Mouse (Mus musculus) megakaryocyte progenitor cell, adult 5-6 weeks (primary cell): Measurements from ENCODE around the gene Tmem219. TPM values are rescaled to one million over a fixed set of nuclear protein-coding genes. Genes with fewer than 3 reads are reported as not detected.

Experiments used
- ATAC-seq: replicated peaks from 2 replicates; pipeline ENCODE4 v1.8.0; 2016; ENCODE audit warnings: mild to moderate bottlenecking, moderate TSS enrichment, inconsistent platforms; ENCODE audit not compliant: poor library complexity
- total RNA-seq, 2 experiments: library from RNA; stranded (forward) in 1 of 2; stranded (reverse) in 1 of 2; fragments of 157-497, 149-512 nt in 1 of 2; fragments of 200-1000 nt in 1 of 2; gene quantifications; 2 replicates each; pipeline versions ENCODE4 v1.2.3 to v1.2.4; 2015 to 2017

Gene Tmem219
- total RNA-seq (2015): 19.1 and 28.8 TPM in 2 replicates
- 19.8 and 36.4 TPM in 2 replicates for total RNA-seq (2017)

DNA sequence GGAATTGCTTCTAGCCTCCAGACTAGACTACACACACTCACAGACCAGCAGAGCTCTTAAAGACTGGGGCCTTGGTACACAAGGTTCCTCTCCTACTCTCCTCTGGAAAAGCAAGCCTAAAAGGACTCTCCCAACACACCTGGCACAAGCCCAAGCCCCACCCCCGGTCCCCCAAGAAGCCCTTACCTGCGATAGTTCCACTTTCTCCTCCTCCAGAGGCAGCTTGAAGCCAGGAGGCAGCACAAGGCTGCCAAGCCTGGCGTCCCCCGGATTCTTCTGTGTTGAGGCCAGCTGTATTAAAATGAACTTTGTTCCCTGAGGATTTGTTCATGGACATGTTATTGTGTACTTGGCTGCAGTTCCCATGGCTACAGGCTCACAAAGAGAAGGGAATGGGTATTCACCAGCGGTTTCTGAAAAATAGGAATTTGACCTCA is at the start of gene Tmem219:
TSS of gene Tmem219 (minus strand) at position 294 of the 437 bp plus-strand sequence.
- ATAC-seq: no peak

DNA sequence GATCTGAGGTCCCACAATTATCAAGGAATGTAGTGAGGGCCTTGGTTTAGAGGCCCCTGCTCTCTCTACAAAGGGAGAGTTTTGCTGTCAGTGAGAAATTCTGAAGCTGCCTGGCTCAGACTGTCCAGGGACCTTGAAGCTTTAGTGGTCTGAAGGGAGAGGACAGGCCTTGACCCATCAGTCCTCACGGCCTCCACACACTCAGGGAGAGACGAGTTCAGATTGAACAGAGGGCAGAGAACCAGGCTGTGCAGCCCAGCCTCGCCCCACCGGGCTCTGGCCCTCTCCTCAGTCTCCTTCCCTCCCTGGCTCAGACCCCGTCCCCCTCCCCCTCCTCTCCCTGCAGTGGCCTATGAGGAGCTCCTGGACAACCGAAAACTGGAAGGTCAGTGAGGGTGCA is 44.6 kb upstream of the Tmem219 start:
- ATAC-seq: no peak

DNA sequence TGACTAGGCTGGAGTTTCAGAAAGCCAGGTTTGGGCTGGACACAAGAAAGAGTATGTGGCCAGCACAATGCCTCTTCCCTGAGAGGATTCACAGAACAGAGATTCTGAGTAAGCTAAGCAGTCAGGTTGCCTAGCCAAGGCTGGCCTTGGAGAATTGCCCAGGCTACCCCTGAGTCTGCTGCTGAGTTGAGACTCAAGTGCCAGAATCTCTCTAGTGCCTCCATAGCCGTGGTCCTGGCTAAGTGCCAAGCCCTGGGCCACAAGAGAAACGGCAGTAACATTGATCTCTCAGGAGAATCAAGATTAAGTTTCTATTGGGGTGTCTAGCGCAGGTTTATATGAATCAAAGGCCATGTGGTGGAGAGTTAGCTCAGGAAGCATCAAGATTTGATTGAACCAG is 42.9 kb upstream of the Tmem219 start:
- ATAC-seq: no peak

DNA sequence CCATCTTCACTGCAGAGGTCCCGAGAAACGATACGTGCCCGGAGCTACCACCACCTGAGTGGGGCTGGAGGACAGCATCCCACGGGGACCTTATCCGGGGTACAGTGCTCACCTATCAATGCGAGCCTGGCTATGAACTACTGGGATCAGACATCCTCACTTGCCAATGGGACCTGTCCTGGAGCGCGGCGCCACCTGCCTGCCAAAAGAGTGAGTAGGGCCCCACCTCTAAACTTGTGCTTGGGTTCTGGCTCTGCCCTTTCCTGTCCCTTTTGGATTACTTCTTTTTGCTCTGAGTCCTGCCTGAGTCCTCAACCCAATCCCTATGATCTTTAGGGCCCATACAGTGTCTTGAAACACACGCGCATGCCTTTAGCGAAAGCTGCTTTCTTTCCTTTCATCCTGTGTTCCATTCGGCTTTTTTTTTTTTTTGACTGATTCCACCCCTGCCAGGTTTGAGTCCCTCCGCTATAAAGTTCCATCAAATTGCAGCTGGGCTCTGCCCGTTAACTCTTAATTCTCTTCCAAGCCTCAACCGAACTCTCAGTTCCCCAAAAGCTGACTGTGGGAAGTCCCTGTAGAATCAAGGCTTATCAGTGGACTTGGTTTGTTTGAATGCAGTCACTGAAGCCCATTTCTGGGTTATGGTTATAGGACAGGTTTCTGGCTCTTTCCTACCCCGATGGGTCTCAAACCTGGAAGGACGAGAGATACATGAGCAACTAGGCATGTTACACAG is 41.0 kb upstream of the Tmem219 start:
- ATAC-seq: peak; percentile 68; the same call in 1 of the 2 replicates

DNA sequence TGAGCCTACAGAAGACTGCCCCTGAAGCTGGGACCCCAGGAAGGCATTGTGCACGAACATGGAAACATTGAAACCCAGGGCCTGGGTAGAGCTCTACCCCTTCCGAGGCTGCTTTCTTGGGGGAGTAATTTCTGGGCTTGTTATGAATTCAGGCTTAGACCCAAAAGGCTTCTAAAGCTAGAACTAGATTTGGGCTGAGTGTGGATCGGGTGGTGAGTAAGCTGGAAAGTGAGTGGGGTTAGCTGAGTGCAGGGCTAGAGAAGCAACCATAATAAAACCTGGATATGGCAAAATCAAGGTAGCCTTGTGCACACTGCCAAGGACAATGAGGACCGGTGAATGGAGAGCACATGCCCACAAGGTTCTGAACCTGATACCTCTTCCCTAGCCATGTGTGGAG is 39.2 kb upstream of the Tmem219 start:
- no peak for ATAC-seq

DNA sequence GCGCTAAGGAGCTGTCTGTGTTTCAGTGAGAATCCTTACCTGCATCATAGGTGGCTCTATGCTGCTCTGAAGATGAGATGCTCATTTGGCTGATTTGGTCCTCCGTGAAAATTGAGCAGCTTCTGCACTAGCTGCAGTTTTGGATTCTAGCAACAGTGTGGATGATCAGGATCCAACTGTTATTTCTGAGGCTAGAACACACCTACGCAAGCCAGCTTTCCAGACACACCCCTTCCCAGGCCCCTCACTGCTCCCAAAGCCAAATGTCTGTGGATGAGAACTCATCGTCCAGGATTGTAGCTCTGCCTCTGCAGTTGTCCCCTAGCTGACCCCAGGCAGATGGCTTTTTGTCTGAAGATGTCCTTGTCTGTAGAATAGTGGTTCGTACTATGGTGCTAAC is 38.4 kb upstream of the Tmem219 start:
- ATAC-seq: no peak

DNA sequence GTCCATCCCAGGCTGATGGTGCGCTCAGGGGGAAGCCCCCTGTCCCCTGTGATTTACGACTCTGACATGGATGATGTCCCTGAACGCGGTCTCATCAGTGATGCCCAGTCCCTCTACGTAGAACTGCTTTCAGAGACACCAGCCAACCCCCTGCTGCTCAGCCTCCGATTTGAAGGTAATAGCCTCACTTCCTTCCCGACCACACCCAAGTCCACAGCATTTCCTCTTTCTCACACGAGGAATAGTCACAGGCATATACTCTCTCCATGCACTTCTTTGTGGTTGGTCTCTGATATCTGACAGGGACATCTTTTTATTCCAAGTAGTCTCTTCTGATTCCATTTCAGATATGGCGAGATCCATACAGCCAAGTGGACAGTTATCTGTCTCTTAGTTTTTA is 37.1 kb upstream of the Tmem219 start:
- no peak for ATAC-seq

DNA sequence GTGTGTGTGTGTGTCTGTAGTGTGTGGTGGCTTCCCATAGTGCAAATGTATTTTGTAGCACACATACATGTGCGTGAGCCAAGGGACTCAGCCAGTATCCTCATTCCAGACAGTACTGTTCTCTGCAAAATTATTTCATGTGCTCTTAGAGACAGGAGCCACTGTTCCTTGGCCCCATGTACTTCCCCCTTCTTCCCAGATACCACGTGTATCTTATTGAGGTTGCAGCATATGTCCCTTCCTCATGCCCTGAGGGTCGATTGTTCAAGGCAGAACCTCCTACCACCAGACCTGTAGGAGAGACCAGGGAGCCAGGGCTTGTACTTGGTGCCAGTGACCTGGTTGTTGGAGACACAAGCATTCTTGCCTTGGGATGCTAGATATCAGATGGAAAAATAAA is 32.4 kb upstream of the Tmem219 start:
- peak; percentile 59 for ATAC-seq

DNA sequence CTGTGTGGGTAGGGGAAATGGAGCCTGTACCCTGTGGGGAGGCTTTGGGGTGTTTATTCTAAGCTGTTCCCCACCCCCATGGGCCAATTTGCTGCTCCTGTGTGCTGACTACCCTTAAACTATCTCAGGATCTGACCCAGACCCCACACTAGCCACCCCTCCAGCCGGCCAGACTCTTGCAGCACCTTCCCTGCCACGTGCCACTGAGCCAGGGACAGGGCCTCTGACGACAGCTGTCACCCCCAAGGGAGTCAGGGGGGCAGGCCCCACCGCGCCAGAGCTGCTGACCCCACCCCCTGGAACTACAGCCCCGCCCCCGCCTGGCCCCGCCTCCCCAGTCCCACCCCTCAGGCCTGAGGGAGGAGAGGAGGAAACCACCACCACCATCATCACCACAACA is 29.9 kb upstream of the Tmem219 start:
- no peak for ATAC-seq

DNA sequence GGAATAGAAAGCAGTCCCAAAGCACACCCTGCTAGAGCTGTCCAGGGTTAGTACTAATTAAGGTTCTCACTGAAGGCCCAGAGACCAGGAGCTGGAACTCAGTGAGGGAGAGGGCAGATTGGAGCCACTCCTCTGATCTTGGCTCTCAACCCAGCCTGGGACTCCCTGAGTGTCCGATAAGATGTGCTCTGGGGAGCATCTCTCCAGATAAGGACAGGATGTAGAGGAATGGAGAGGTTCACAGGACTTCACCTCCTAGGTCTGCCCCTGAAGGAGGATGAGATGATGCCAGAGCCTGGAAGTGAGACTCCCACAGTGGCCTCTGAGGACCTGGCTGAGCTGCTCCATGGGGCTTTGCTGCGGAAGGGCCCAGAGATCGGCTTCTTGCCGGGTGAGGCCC is 29.0 kb upstream of the Tmem219 start:
- ATAC-seq: no peak

DNA sequence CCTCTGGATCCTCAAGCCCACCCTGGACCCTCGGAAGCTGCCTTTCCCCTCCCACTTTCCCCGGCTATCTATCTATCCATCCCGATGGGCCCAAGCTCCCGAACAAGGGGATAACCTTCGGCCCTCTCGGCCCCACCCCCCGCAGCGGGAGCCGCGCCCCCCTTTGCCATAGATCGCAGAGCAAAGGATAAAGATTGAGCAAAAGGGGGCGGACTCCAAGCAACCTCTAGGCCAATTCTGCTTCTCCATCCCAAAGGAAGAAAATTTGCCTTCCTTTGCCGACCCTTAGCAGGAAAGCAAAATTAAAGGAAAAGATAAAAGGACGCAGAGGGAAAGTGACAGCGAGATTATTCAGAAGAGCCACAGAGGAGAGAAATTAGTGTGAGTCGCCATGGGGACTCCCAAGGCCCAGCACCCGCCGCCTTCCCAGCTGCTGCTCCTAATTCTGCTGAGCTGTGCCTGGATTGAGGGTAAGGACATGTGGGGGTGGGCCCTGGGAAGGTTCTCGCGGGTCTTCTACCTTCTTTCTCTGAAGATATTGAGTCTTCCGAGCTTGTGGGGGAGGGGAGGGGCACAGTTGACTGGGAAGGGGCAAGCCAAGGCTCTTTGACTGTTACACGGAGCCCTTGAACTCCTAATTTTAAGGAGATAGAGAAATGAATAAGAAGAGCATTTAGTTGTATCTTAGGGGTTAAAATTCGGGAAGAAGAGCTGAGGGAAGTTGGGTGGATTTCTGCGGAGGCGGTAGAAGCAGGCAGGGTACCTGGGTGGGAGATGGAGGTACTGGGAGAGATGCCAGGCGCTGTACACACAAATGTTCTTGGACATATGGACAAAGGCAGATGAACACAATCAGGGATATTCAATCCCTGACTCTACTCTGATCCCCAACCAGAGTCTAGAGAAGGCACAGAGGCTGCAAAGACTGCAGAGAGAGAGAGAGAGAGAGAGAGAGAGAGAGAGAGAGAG is 28.2 kb upstream of the Tmem219 start:
- ATAC-seq: no peak

DNA sequence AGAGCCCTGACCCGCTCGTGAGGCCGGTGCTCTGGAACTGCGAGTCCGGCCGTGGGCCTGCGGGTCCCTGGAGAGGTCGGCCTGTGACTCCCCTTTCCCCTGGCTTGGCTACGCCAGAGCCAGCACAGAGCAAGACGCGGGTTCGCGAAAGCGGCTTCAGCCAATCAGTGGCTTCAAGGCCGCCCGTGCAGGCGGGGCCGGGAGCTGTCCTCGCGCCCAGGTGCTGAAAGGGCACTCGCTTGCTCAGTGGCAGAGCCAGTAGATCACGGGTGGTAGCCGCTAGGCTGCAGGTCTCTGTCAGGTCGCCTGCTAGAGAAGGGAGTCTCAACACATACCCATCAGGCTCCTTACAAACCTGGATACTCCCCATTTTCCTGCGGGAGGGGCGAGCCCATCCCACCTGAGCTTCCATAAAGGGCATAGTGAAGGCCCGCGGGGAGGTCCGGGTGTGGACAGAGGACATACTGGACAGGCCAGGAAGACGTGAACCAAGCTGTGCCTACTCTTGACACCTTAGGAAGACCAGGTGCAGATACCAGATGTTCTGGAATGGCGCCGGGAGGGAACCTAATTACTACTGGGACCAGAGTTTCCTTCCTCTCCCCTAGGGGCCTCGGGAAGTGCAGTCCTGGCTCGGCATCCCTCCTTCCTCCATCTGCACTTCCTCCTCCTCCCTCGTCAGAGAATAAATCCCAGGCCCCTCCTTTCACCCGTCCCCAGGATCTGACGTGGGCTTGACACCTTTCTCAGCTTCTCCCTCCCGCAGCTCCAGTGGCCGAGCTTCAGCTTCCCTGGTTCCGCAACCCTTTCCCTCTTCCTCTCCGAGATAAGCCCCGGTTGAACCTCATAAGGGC is 27.3 kb upstream of the Tmem219 start, which contains the start of gene Sez6l2:
TSS of gene Sez6l2 (plus strand) at position 771 of the 854 bp plus-strand sequence.
- peak; percentile 96 for ATAC-seq

DNA sequence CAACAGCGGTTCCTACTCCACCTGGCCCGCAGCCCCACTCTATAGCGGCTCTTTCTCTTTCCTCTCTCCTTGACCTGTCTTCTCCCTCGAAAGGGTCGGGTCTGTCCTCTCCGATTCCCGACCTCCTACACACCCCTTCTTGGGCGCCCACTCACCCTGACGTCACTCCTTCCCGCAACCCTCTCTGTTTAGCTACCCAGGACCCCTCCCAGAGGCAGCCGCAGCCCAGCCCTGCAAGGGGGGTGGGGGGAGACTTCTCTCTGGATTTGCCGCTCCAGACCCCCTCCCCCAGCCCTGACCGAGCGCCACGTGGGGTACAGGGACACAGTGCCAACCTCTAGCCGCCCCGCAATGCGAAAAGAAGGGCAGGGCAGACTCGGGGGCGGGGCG is 26.7 kb upstream of the Tmem219 start, which contains the start of gene Asphd1:
TSS of gene Asphd1 (minus strand) at position 180 of the 390 bp plus-strand sequence.
- no peak for ATAC-seq

DNA sequence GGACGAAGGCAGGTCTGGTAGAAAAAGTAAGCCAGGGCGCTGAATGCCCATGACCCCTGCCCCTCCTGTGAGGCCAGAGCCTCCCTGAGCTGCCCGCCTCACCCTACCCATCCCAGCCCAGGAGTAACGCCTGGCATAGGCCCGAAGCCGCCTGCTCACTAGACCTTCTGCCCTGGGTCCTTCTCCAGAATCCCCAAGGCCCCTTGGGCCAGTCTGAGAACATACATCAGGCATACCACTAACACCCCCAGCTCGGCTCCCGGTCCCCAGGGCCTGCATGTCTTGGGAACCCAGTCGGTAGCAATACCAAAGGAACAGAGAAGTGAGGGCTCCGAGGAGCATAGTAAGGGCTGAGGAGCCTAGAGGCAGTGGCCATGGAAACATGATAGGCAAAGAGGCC is 25.9 kb upstream of the Tmem219 start:
- no peak for ATAC-seq

DNA sequence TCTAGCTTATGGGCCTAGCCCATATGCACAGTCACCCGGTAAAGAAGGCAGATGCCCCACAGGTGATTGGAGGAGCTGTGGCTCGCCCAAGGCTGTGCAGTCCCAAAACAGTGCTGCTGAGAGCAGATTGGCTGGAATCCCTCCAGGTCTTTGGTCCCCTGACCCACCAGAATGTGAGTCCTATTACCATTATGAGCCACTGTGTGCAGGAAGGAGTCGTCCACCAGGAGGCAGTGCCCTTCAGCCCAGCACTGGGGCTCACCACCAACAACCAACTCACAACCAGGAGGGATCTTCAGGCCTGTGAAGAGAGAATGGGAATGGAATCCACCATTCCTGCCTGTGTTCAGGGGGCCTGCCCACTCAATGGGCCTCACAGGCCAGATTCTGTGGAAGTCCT is 23.8 kb upstream of the Tmem219 start:
- ATAC-seq: peak; percentile 53

DNA sequence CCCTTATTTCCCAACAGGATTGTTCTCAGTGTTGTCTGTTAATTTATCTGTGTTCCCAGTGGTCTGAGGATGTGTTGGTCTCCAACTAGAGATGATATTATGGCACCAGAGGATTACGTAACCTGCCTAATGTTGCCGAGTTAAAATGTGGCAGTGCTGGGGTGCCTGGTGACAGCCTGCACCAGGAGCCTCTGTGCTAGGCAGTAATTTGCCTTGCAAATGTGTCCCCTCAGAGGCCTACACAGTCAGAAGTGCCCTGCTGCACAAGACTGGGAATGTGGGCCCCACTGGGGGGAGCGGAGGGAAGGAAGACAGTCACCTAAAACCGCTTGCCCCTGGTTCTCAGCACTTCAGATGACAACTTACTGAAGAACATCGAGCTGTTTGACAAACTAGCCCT is 19.1 kb upstream of the Tmem219 start:
- ATAC-seq: no peak

DNA sequence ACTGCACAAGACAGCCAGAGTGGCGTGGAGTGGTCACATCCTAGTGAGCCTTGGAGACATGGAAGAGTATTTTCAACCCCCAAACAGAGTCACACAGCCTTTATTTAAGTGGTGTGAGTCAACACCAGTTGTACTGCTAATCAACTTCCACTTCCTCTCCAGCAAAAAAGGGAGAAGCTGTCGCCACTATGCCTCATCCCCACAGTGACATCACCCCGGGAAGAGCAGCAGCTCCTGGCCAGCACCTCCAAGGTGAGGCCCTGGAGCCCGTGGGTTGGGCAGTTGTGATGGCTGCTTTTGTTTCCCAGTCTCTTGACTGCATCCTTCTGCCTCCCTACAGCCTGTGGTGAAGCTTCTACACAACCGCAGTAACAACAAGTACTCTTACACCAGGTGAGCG is 18.5 kb upstream of the Tmem219 start:
- peak; percentile 55 for ATAC-seq

DNA sequence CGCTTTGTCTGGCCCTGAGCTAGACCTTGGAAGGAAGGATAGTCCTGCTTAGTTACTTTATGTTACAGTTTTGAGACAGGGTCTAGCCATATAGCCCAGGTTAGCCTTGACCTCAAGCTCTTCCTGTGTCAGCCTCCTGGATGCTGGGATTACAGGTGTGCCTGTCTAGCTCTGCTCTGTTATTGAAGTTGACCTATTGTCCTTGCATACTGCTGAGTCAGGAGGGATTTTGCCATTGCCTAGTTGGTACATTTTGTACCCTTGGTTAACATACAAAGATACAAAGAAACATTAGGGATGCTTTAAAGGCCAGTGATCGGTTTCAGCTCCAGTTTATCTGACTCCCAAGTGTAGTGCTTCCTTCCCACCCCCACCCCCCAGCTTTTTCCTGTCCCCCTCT is 9.9 kb upstream of the Tmem219 start:
- no peak for ATAC-seq

DNA sequence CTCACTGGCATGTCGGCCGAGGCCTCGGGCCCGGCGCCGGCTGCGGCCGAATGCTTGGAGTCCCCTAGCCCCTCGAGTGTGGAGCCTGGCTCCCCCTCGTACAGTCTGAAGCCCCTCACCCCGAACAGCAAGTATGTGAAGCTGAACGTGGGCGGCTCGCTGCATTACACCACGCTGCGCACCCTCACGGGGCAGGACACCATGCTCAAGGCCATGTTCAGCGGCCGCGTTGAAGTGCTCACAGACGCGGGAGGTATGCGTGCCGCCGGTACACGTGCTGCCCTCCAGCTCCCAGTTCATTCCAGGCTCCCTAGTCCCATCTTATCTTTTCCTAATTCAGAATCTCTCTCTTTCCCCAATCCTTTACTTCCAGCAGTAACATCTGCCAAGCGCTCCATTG is 6.3 kb upstream of the Tmem219 start:
- no peak for ATAC-seq

DNA sequence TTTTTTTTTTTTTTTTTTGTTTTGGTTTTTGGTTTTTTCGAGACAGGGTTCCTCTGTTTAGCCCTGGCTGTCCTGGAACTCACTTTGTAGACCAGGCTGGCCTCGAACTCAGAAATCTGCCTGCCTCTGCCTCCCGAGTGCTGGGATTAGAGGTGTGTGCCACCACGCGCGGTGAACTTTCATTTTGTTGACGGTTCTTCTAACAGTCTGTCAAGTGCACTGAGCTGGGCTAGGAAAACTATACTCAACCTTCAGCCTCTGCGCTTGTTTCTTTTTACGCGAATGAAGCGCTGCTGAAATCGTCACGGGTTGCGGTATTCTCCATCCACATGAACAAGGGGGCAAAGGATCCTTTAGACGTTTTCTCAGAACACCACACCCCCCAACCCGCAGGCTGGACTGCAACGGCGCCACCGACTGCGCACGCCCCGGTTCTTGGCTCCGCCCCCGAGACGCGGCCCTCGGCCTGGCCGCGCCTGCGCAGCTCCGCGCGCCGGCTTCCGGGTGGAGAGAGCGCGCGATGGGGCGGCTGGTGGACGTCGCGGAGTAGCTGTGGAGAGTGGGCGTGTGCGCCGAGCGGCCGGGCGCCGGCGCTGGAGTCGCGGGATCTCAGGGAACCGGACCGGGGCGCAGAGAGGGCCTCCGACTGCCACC is 5.8 kb upstream of the Tmem219 start, which contains the start of gene Kctd13:
TSS of gene Kctd13 (plus strand) at position 496 of the 654 bp plus-strand sequence.
- peak; percentile 79 for ATAC-seq
